Comparison of ENCODE assay signal across 9 mouse cellular contexts in genomic region chr5:142313944-142314343, GRCm38 (mm10).
DNase-seq lines count a peak whose midpoint lies in the region; ATAC-seq and TF ChIP-seq lines count a peak whose summit lies in the region.
"Had no signal": no experiment of that assay in that cellular context is flagged by ENCODE, and none has a peak within 500 bp of the region (broad histone marks: within the 10 kb centered on the region; RNA-seq: fewer than 3 reads in every experiment).

No protein-coding gene starts in this region.

- no peak overlapping the region for H3ac ChIP-seq in myocyte (ENCODE audit: control insufficient read depth, insufficient read length)

- intact Hi-C loops in gastrocnemius, postnatal 14 days (cut with DNase I; ENCODE audit: low total_unique reads) = no loop called here

- H3K27me3 ChIP-seq in heart, embryonic 10.5 days (ENCODE audit: insufficient read depth, poor library complexity, severe bottlenecking) = no peaks in the 10 kb centered on the region
- no peaks in the 10 kb centered on the region for H3K27me3 ChIP-seq in myocyte (ENCODE audit: control insufficient read depth, insufficient read depth, insufficient read length)
- H3K27me3 ChIP-seq in intestine, embryonic 16.5 days (replicated peaks; ENCODE audit: control insufficient read depth, insufficient read depth, low read length) = no peaks in the 10 kb centered on the region

- peak overlapping the region; percentile 67 for H3K4me2 ChIP-seq in myocyte (ENCODE audit: low read depth)
- no peak overlapping the region for H3K4me2 ChIP-seq in intestine, embryonic 16.5 days (ENCODE audit: low read depth, low read length)

- ATAC-seq in intestine, embryonic 16.5 days = no peak
- ATAC-seq: liver, postnatal 0 days had no signal

- H3K4me3 ChIP-seq in heart, embryonic 10.5 days = no peak overlapping the region
- H3K4me3 ChIP-seq in myocyte = no peak overlapping the region
- H3K4me3 ChIP-seq in intestine, embryonic 16.5 days (ENCODE audit: low read length) = no peak overlapping the region

- no peaks in the 10 kb centered on the region for H3K36me3 ChIP-seq in heart, embryonic 10.5 days
- no peaks in the 10 kb centered on the region for H3K36me3 ChIP-seq in myocyte (ENCODE audit: control insufficient read depth, insufficient read depth)
- H3K36me3 ChIP-seq in intestine, embryonic 16.5 days (ENCODE audit: control insufficient read depth, insufficient read depth, low read length) = no peaks in the 10 kb centered on the region

- H3K4me1 ChIP-seq in heart, embryonic 10.5 days = peaks cover 5% of the 10 kb centered on the region; the same call in 1 of the 2 replicates
- H3K4me1 ChIP-seq in intestine, embryonic 16.5 days (ENCODE audit: control insufficient read depth, insufficient read depth, low read length) = no peaks in the 10 kb centered on the region

- 59% methylated on average over 8 of the region's 8 CpGs for WGBS in heart, embryonic 10.5 days
- 48% methylated on average over 8 of the region's 8 CpGs for WGBS in intestine, embryonic 16.5 days

- no peak overlapping the region for H3K9ac ChIP-seq in intestine, embryonic 16.5 days (ENCODE audit: low read depth, low read length)
- H3K9ac ChIP-seq: liver, postnatal 0 days had no signal

- DNase-seq in heart, adult 11 months = peak; percentile 97
- DNase-seq in heart, embryonic 10.5 days (ENCODE audit: low spot score) = no peak
- DNase-seq in adrenal gland, postnatal 25 days = peak; percentile 68
- peak; percentile 72 for DNase-seq in gastrocnemius, postnatal 14 days
- DNase-seq in thymus, postnatal 14 days = no peak
- no peak for DNase-seq in kidney, postnatal 36 days
- DNase-seq: liver, postnatal 0 days had no signal

- no peaks in the 10 kb centered on the region for H3K79me2 ChIP-seq in myocyte (ENCODE audit: control insufficient read depth, insufficient read depth)

- TF ChIP-seq POLR2A in myocyte (IDR thresholded peaks at IDR 0.05; ENCODE audit: insufficient read length, low read depth) = no peak

- no peaks in the 10 kb centered on the region for H3K9me3 ChIP-seq in heart, embryonic 10.5 days
- no peaks in the 10 kb centered on the region for H3K9me3 ChIP-seq in intestine, embryonic 16.5 days (ENCODE audit: control insufficient read depth, low read length)

- H3K27ac ChIP-seq in heart, embryonic 10.5 days = no peak overlapping the region
- H3K27ac ChIP-seq in intestine, embryonic 16.5 days (ENCODE audit: low read length) = no peak overlapping the region

TF ChIP-seq in myocyte, 11 proteins besides CTCF, POLR2A, EP300 and RAD21:
- no peak for TF ChIP-seq POLR2AphosphoS2 (IDR thresholded peaks at IDR 0.05; ENCODE audit: insufficient read length, low read depth)
- no peak for TF ChIP-seq MAX (IDR thresholded peaks at IDR 0.05; ENCODE audit: low read depth)
- TF ChIP-seq TCF3 (IDR thresholded peaks at IDR 0.05; ENCODE audit: insufficient read length, low read depth) = peak; percentile 44
- TF ChIP-seq MYOD1 (IDR thresholded peaks at IDR 0.05; ENCODE audit: control insufficient read depth in 1 of 3, insufficient read length in 2 of 3, low read depth in 2 of 3) = peak; percentile 68 to 92 (median 91)
- no peak for TF ChIP-seq USF1 (IDR thresholded peaks at IDR 0.05; ENCODE audit: low read depth)
- no peak for TF ChIP-seq SRF (IDR thresholded peaks at IDR 0.05; ENCODE audit: control insufficient read depth, insufficient read length, low read depth)
- TF ChIP-seq MYOG (IDR thresholded peaks at IDR 0.05; ENCODE audit: control insufficient read depth in 1 of 3, insufficient read depth in 1 of 3, insufficient read length in 2 of 3, low read depth in 2 of 3) = peak; percentile 92 to 97 (median 97)
- TF ChIP-seq CEBPB (IDR thresholded peaks at IDR 0.05; ENCODE audit: insufficient read depth, poor library complexity, severe bottlenecking) = no peak
- TF ChIP-seq REST (IDR thresholded peaks at IDR 0.05; ENCODE audit: insufficient read depth, insufficient read length) = no peak
- TF ChIP-seq TCF12 (IDR thresholded peaks at IDR 0.05; ENCODE audit: insufficient read depth, poor library complexity, severe bottlenecking) = peak; percentile 85
- no peak for TF ChIP-seq E2F4 (IDR thresholded peaks at IDR 0.05; ENCODE audit: insufficient read depth)

Comparison
In these comparisons a context has a peak if more than half of its experiments do, and no peak if none do; other contexts are left out.
1. DNase-seq: peak in heart, adult 11 months (single experiment), adrenal gland, postnatal 25 days (single experiment) and gastrocnemius, postnatal 14 days (single experiment); none in heart, embryonic 10.5 days (single experiment), thymus, postnatal 14 days (single experiment) and kidney, postnatal 36 days (0 of 2).